In the genomic region with DNA sequence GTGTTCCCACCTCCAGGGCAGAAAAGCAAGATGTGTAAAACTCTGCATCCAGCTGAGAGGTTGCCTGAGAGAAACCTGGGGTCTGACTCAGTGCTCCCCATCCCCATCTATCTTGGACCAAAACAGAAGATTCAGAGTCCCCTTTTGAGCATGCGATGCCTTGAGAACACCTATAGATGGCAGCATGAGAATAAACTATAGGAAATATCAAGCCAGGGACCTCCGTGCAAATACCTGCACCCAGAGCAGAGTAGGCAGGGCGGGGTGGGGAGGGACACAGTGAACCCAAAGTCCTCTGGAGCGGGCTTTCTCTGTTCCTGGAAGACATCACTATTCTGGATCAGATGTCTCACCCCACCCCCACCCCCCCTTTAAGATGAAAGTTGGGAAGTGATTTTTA, we compare ENCODE assay signal across 12 mouse cellular contexts. TPM values are rescaled to one million over a fixed set of nuclear protein-coding genes. Genes with fewer than 3 reads are reported as not detected.
DNase-seq lines count a peak whose midpoint lies in the region; ATAC-seq and TF ChIP-seq lines count a peak whose summit lies in the region.
"Had no signal": no experiment of that assay in that cellular context is flagged by ENCODE, and none has a peak within 500 bp of the region (broad histone marks: within the 10 kb centered on the region; RNA-seq: fewer than 3 reads in every experiment).

No protein-coding gene starts in this region.

- H3K4me2 ChIP-seq in limb, embryonic 14.5 days (replicated peaks; ENCODE audit: low read depth, low read length, severe bottlenecking) = no peak overlapping the region
- H3K4me2 ChIP-seq: limb, embryonic 15.5 days had no signal

- peak; percentile 44; the same call in 1 of the 2 replicates for TF ChIP-seq CTCF in brain, embryonic 14.5 days (IDR thresholded peaks at IDR 0.05; ENCODE audit: borderline replicate concordance, extremely low read depth, insufficient read depth, insufficient read length)

- 47% methylated on average over 4 of the region's 4 CpGs for WGBS in limb, embryonic 14.5 days
- WGBS in limb, embryonic 10.5 days = 50% methylated on average over 4 of the region's 4 CpGs

- DNase-seq in frontal cortex, postnatal 14 days (ENCODE audit: low spot score in 2 of 2) = no peak
- peak; percentile 40 for DNase-seq in limb, embryonic 14.5 days (ENCODE audit: low spot score)
- no peak for DNase-seq in limb, embryonic 10.5 days (ENCODE audit: low spot score)
- peak; percentile 12 for DNase-seq in CD4-positive helper T cell, adult 2 months (ENCODE audit: low read depth, low spot score)
- DNase-seq in brain, embryonic 14.5 days (ENCODE audit: low read depth) = peak; percentile 44
- no peak for DNase-seq in adrenal gland, postnatal 25 days
- no peak for DNase-seq in kidney, adult 18-20 months
- DNase-seq: gastrocnemius, postnatal 25 days; kidney, adult 11 months had no signal

- H3K4me3 ChIP-seq in limb, embryonic 14.5 days (replicated peaks; ENCODE audit: low read length) = no peak overlapping the region
- no peak overlapping the region for H3K4me3 ChIP-seq in limb, embryonic 10.5 days
- H3K4me3 ChIP-seq: limb, embryonic 15.5 days had no signal

- TF ChIP-seq POLR2A in limb, embryonic 14.5 days (IDR thresholded peaks at IDR 0.05; ENCODE audit: borderline replicate concordance, extremely low read depth, insufficient read depth, insufficient read length) = no peak
- TF ChIP-seq POLR2A in brain, embryonic 14.5 days (IDR thresholded peaks at IDR 0.05; ENCODE audit: borderline replicate concordance, extremely low read depth, insufficient read depth, insufficient read length, poor library complexity, severe bottlenecking) = no peak

- no peak overlapping the region for H3K27ac ChIP-seq in limb, embryonic 14.5 days (replicated peaks; ENCODE audit: low read depth, low read length)
- no peak overlapping the region for H3K27ac ChIP-seq in limb, embryonic 10.5 days
- H3K27ac ChIP-seq: limb, embryonic 15.5 days had no signal

- peak; percentile 64; the same call in 1 of the 2 replicates for ATAC-seq in frontal cortex, adult (ENCODE audit: low TSS enrichment)
- no peak for ATAC-seq in limb, embryonic 14.5 days (ENCODE audit: low FRiP score, low read depth)
- ATAC-seq: activated CD4-positive, CD25-positive, alpha-beta regulatory T cell, adult 4 months had no signal

- H3K27me3 ChIP-seq in limb, embryonic 14.5 days (ENCODE audit: control insufficient read depth, insufficient read depth, low read length) = no peaks in the 10 kb centered on the region
- no peaks in the 10 kb centered on the region for H3K27me3 ChIP-seq in limb, embryonic 10.5 days (ENCODE audit: low read depth, poor library complexity, severe bottlenecking)

- no peak overlapping the region for H3K9ac ChIP-seq in limb, embryonic 14.5 days (ENCODE audit: low read depth, low read length, severe bottlenecking)
- H3K9ac ChIP-seq: limb, embryonic 15.5 days had no signal

- no peaks in the 10 kb centered on the region for H3K36me3 ChIP-seq in limb, embryonic 14.5 days (ENCODE audit: control insufficient read depth, insufficient read depth, low read length)
- no peaks in the 10 kb centered on the region for H3K36me3 ChIP-seq in limb, embryonic 10.5 days
- H3K36me3 ChIP-seq: limb, embryonic 15.5 days had no signal

- H3K4me1 ChIP-seq in limb, embryonic 14.5 days (ENCODE audit: control insufficient read depth, insufficient read depth, low read length) = peaks cover 16% of the 10 kb centered on the region
- H3K4me1 ChIP-seq in limb, embryonic 10.5 days = peaks cover 24% of the 10 kb centered on the region

- H3K9me3 ChIP-seq in limb, embryonic 14.5 days (ENCODE audit: control insufficient read depth, low read length) = no peaks in the 10 kb centered on the region
- H3K9me3 ChIP-seq in limb, embryonic 10.5 days (replicated peaks) = no peaks in the 10 kb centered on the region
- H3K9me3 ChIP-seq: limb, embryonic 15.5 days had no signal

RNA-seq across cellular contexts. Expression of gene Tecta, which starts 11.2 kb away (rescaled TPM):
- polyA plus RNA-seq in limb, embryonic 14.5 days (2012; rRNA removed) = 0.82 and 0.88 TPM in 2 replicates
- 0.10 and 0.26 TPM in 2 replicates for polyA plus RNA-seq in limb, embryonic 14.5 days (2014; fragmentation: Nextera tagmentation; extraction: Ambion mirVana)
- polyA plus RNA-seq in limb, embryonic 10.5 days (2016; fragmentation: Nextera tagmentation; extraction: Ambion mirVana) = 0.03 and 0.05 TPM in 2 replicates
- 0.63 and 0.71 TPM in 2 replicates for polyA plus RNA-seq in brain, embryonic 14.5 days (2012; rRNA removed)
- total RNA-seq in adrenal gland, postnatal 25 days (2021) = 0.27 TPM in 1 of 2 replicates, not detected in the other
- polyA plus RNA-seq: activated CD4-positive, CD25-positive, alpha-beta regulatory T cell, adult 4 months had no signal

Comparison
In these comparisons a context has a peak if more than half of its experiments do, and no peak if none do; other contexts are left out.
1. DNase-seq: peak in limb, embryonic 14.5 days (single experiment), CD4-positive helper T cell, adult 2 months (single experiment) and brain, embryonic 14.5 days (single experiment); none in frontal cortex, postnatal 14 days (0 of 2), limb, embryonic 10.5 days (single experiment), adrenal gland, postnatal 25 days (single experiment) and kidney, adult 18-20 months (single experiment).